Mouse (Mus musculus) stomach, embryonic 16.5 days (tissue): ENCODE measurements around the gene Gm11273. TPM values are rescaled to one million over a fixed set of nuclear protein-coding genes. Genes with fewer than 3 reads are reported as not detected.

Source experiments
- ATAC-seq: fragments of 200-750 bp; cut with Nextera tagmentation; 2 replicates; pipeline ENCODE4 v1.8.0; 2017; ENCODE audit warnings: moderate number of reproducible peaks, moderate TSS enrichment; ENCODE audit not compliant: insufficient read depth, low FRiP score
- H3K27ac ChIP-seq: fragments of 300-500 bp; sonication (generic); 2 replicates; pipeline ENCODE4 v1.5.1; 2014; ENCODE audit warnings: low read length
- H3K27me3 ChIP-seq: fragments of 300-500 bp; sonication (generic); 2 replicates; pipeline ENCODE4 v1.6.1; 2014; ENCODE audit warnings: low read length, control low read depth, mixed read lengths; ENCODE audit not compliant: control insufficient read depth, insufficient read depth
- H3K36me3 ChIP-seq: fragments of 300-500 bp; sonication (generic); 2 replicates; pipeline ENCODE4 v1.6.1; 2014; ENCODE audit warnings: low read length; ENCODE audit not compliant: control insufficient read depth, insufficient read depth
- H3K4me1 ChIP-seq: fragments of 300-500 bp; sonication (generic); 2 replicates; pipeline ENCODE4 v1.6.1; 2014; ENCODE audit warnings: low read length, control low read depth, mixed read lengths; ENCODE audit not compliant: control insufficient read depth, insufficient read depth
- H3K4me2 ChIP-seq: fragments of 300-500 bp; sonication (generic); 2 replicates; pipeline ENCODE4 v1.6.1; 2014; ENCODE audit warnings: low read depth, low read length, mixed read lengths
- H3K4me3 ChIP-seq: fragments of 300-500 bp; sonication (generic); replicated peaks from 2 replicates; pipeline ENCODE4 v1.5.1; 2014; ENCODE audit warnings: mild to moderate bottlenecking, low read length
- H3K9ac ChIP-seq: fragments of 300-500 bp; sonication (generic); 2 replicates; pipeline ENCODE4 v1.6.1; 2014; ENCODE audit warnings: low read length
- H3K9me3 ChIP-seq: fragments of 300-500 bp; sonication (generic); replicated peaks from 2 replicates; pipeline ENCODE4 v1.6.1; 2016; ENCODE audit warnings: low read length, control low read depth; ENCODE audit not compliant: control insufficient read depth
- WGBS: fragments of 180-500 bp; shearing (Covaris S2); extraction: QIAGEN DNeasy Blood & Tissue Kit; methylation state at CpG from one replicate; pipeline ENCODE4 v1.1.7; 2014; 5-methylcytosine and 5-hydroxymethylcytosine counted together
- polyA plus RNA-seq: library from polyadenylated mRNA; unstranded; fragments of >200 nt; fragmentation: Nextera tagmentation; extraction: Ambion mirVana; gene quantifications from 2 replicates; pipeline ENCODE4 v1.2.1, GENCODE M21; 2015

Gm11273 gene
- polyA plus RNA-seq, 1 experiment from 2014 or later: 6.7 TPM

- H3K9ac ChIP-seq: no peak overlapping the region
- ATAC-seq: peak; percentile 51; the same call in 1 of the 2 replicates
- no peak overlapping the region for H3K27ac ChIP-seq
- no peak overlapping the region for H3K4me3 ChIP-seq
- H3K27me3 ChIP-seq: no peaks in the 10 kb centered on the region
- H3K9me3 ChIP-seq: no peaks in the 10 kb centered on the region
- H3K36me3 ChIP-seq: no peaks in the 10 kb centered on the region
- WGBS: 13% methylated on average over 4 of the region's 4 CpGs
- peaks cover 6% of the 10 kb centered on the region; the same call in 1 of the 2 replicates for H3K4me1 ChIP-seq
- no peak overlapping the region for H3K4me2 ChIP-seq
Measured at GRCm38 (mm10) chr13:21456347-21456746, 44.9 kb downstream of the Gm11273 start.

DNA sequence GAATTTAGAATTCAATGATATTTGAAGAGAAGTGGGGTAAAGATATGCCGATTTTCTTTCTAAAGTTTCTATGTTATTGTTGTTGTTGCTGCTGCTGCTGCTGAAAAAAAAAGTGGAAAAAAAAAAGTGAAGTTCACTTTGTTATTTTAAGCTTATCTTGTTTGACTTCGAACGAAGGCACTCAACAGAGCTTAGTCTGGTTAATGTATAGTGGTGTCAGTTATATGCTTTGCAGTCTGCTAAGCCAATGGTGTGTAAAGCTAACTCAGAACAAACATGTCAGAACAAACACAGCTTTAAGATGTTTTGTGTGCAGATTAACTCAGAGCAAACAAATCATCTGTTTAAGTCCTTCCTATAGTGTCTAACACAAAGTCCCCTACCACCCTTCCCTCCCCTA lies 47.1 kb downstream of the Gm11273 start:
- Histone ChIP-seq H3K9me3 (no peaks in the 10 kb centered on the region), H3K4me3 (0 out of 2 replicates have a peak overlapping the region, but pooled peaks have one; percentile 56), H3K9ac (no peak overlapping the region), H3K4me1 (peaks cover 6% of the 10 kb centered on the region; the same call in 1 of the 2 replicates), H3K27ac (no peak overlapping the region; the same call in 1 of the 2 replicates), H3K4me2 (peak overlapping the region; percentile 72), H3K36me3 (no peaks in the 10 kb centered on the region), H3K27me3 (no peaks in the 10 kb centered on the region)
- WGBS: 51% methylated on average over 3 of the region's 3 CpGs
- ATAC-seq: peak; percentile 67; the same call in 1 of the 2 replicates

GRCm38 (mm10) chr13:21453449-21453848 lies 47.8 kb downstream of the Gm11273 start, which contains the start of gene Zscan26:
Zscan26 (minus strand) TSS chr13:21453730.
- Histone ChIP-seq H3K9me3 (no peaks in the 10 kb centered on the region), H3K4me2 (peak within 1 kb of the TSS; percentile 72), H3K27me3 (no peaks in the 10 kb centered on the region), H3K4me1 (peaks cover 6% of the 10 kb centered on the region; the same call in 1 of the 2 replicates), H3K9ac (peak within 1 kb of the TSS; percentile 80), H3K36me3 (no peaks in the 10 kb centered on the region), H3K4me3 (peak within 1 kb of the TSS; percentile 56), H3K27ac (peak within 1 kb of the TSS; percentile 77)
- peak; percentile 85 for ATAC-seq
- WGBS: under 1% methylated on average over 23 of the region's 23 CpGs

DNA sequence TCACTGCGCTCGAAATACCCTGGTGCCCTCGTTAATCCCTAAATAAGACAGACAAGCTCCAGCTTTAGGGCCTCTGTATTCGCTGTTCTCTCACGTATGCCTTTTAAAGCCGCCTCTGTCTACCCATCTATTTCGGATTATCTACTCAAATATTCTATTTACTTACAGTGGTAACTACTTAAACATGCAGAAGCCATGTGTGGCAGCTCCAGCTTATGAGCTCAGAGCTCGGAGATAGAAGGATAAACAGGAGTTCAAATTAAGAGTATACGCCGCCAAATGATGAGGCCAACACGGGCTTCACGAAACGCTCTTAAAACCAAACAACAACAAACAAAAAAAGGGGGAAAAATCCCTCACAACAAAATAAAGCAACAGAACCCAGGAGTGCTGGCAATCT lies 48.2 kb downstream of the Gm11273 start:
- Histone ChIP-seq H3K4me2 (peak overlapping the region; percentile 72), H3K9ac (peak overlapping the region; percentile 80), H3K9me3 (no peaks in the 10 kb centered on the region), H3K4me1 (peaks cover 6% of the 10 kb centered on the region; the same call in 1 of the 2 replicates), H3K27ac (peak overlapping the region; percentile 77), H3K4me3 (peak overlapping the region; percentile 56), H3K36me3 (0 out of 2 replicates have a peak, but pooled peaks cover 3% of the 10 kb centered on the region), H3K27me3 (no peaks in the 10 kb centered on the region)
- WGBS: 2% methylated on average over 13 of the region's 13 CpGs
- ATAC-seq: 0 out of 2 replicates have a peak, but pooled peaks have one; percentile 4

Other genes with a start within 250 kb of the Gm11273 start
- gene Gpx5, start 208.7 kb downstream of the Gm11273 start, polyA plus RNA-seq: not detected in 2 replicates
- gene Gpx6, start 189.3 kb downstream of the Gm11273 start, polyA plus RNA-seq: not detected in 2 replicates
- not detected in 2 replicates for gene Olfr1367, start 154.5 kb downstream of the Gm11273 start, polyA plus RNA-seq
- 8.6 and 9.6 TPM in 2 replicates for gene Zscan12, start 138.6 kb downstream of the Gm11273 start, polyA plus RNA-seq
- gene Zkscan3, start 98.7 kb downstream of the Gm11273 start, polyA plus RNA-seq: 66.8 and 73.7 TPM in 2 replicates
- gene Pgbd1, start 60.4 kb downstream of the Gm11273 start, polyA plus RNA-seq: 2.3 and 2.4 TPM in 2 replicates
- gene Zscan26, start 47.7 kb downstream of the Gm11273 start, polyA plus RNA-seq: 27.1 and 30.3 TPM in 2 replicates
- gene Nkapl, start 32.9 kb downstream of the Gm11273 start, polyA plus RNA-seq: 1.3 and 1.6 TPM in 2 replicates
- 2.8 and 3.4 TPM in 2 replicates for gene Zkscan4, start 22.5 kb downstream of the Gm11273 start, polyA plus RNA-seq
- not detected in 2 replicates for gene Gm10065, start 22.0 kb downstream of the Gm11273 start, polyA plus RNA-seq
- gene AK157302, start 6.2 kb downstream of the Gm11273 start, polyA plus RNA-seq: 0.48 and 1.3 TPM in 2 replicates
- gene Zkscan8, start 29.7 kb upstream of the Gm11273 start, polyA plus RNA-seq: 6.1 and 6.8 TPM in 2 replicates
- 0.14 and 0.18 TPM in 2 replicates for gene Olfr1366, start 41.4 kb upstream of the Gm11273 start, polyA plus RNA-seq
- gene Olfr1535, start 58.5 kb upstream of the Gm11273 start, polyA plus RNA-seq: 0.13 TPM in 1 of 2 replicates, not detected in the other
- gene Olfr1364, start 80.3 kb upstream of the Gm11273 start, polyA plus RNA-seq: not detected in 2 replicates
- not detected in 2 replicates for gene Olfr1362, start 112.6 kb upstream of the Gm11273 start, polyA plus RNA-seq
- not detected in 2 replicates for gene Olfr11, start 141.1 kb upstream of the Gm11273 start, polyA plus RNA-seq
- not detected in 2 replicates for gene Olfr1361, start 162.0 kb upstream of the Gm11273 start, polyA plus RNA-seq
- gene Olfr1360, start 176.0 kb upstream of the Gm11273 start, polyA plus RNA-seq: not detected in 2 replicates
- not detected in 2 replicates for gene Olfr1359, start 196.7 kb upstream of the Gm11273 start, polyA plus RNA-seq
- gene Hist1h2bl, start 214.7 kb upstream of the Gm11273 start, polyA plus RNA-seq: 1.5 and 3.8 TPM in 2 replicates
- 7.3 and 11.8 TPM in 2 replicates for gene Hist1h2ai, start 215.0 kb upstream of the Gm11273 start, polyA plus RNA-seq
- 4.6 and 5.6 TPM in 2 replicates for gene Hist1h3h, start 216.2 kb upstream of the Gm11273 start, polyA plus RNA-seq
- 1.9 and 2.5 TPM in 2 replicates for gene Hist1h2bm, start 220.6 kb upstream of the Gm11273 start, polyA plus RNA-seq
- 1.7 and 2.3 TPM in 2 replicates for gene Hist1h4j, start 233.6 kb upstream of the Gm11273 start, polyA plus RNA-seq
- gene Hist1h4k, start 249.1 kb upstream of the Gm11273 start, polyA plus RNA-seq: 3.9 and 8.4 TPM in 2 replicates